ENCODE assay signal across 28 mouse cellular contexts in the genomic region with DNA sequence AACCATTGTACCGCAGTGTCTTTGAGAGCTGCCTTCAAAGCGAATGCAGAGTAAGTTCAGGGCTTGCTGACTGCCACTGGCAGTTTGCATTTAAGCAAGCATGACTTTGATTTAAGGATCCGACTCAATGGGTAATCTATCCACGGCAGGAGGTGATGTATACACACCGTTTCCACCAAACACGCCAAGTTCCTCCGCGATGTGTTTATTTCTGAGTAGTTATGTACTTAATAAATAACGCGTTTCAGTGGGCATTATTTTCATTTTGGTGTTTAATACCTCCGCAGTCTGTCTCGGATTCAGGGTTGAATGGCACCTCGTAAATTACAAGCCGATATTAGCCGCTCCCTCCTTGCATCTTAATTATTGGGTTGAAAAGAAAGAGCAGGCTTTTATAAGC.
A peak's percentile ranks its signal among the peaks of the same experiment; 100 is the strongest.
DNase-seq lines count a peak whose midpoint lies in the region; ATAC-seq lines count a peak whose summit lies in the region.
"Had no signal": no experiment of that assay in that cellular context is flagged by ENCODE, and none has a peak within 500 bp of the region (broad histone marks: within the 10 kb centered on the region; RNA-seq: fewer than 3 reads in every experiment).

No protein-coding gene starts in this region.

- ATAC-seq in hindbrain, embryonic 11.5 days (ENCODE audit: low FRiP score) = no peak
- ATAC-seq in neural tube, embryonic 12.5 days (ENCODE audit: low FRiP score, low read depth) = no peak
- ATAC-seq in neural tube, embryonic 15.5 days (ENCODE audit: low FRiP score) = no peak
- no peak for ATAC-seq in neural tube, embryonic 14.5 days (ENCODE audit: low read depth)
- ATAC-seq: intestine, postnatal 0 days had no signal

- H3K4me3 ChIP-seq in hindbrain, embryonic 10.5 days = no peak overlapping the region
- H3K4me3 ChIP-seq in hindbrain, embryonic 11.5 days (ENCODE audit: low read depth, low read length) = no peak overlapping the region
- H3K4me3 ChIP-seq in neural tube, embryonic 12.5 days = no peak overlapping the region
- no peak overlapping the region for H3K4me3 ChIP-seq in neural tube, embryonic 15.5 days (replicated peaks)
- no peak overlapping the region for H3K4me3 ChIP-seq in neural tube, embryonic 14.5 days (ENCODE audit: low read depth, low read length)
- H3K4me3 ChIP-seq: erythroblast, embryonic 14.5 days; forebrain, embryonic 12.5 days; gastrocnemius, adult 2 months; lung, embryonic 15.5 days; midbrain, embryonic 10.5 days; myocyte had no signal

- no peaks in the 10 kb centered on the region for H3K36me3 ChIP-seq in hindbrain, embryonic 10.5 days
- no peaks in the 10 kb centered on the region for H3K36me3 ChIP-seq in hindbrain, embryonic 11.5 days (ENCODE audit: control insufficient read depth, insufficient read depth, low read length)
- H3K36me3 ChIP-seq in neural tube, embryonic 12.5 days = no peaks in the 10 kb centered on the region
- no peaks in the 10 kb centered on the region for H3K36me3 ChIP-seq in neural tube, embryonic 15.5 days
- H3K36me3 ChIP-seq in neural tube, embryonic 14.5 days (ENCODE audit: control insufficient read depth, insufficient read depth, low read length) = no peaks in the 10 kb centered on the region
- H3K36me3 ChIP-seq: forebrain, embryonic 12.5 days; lung, embryonic 15.5 days; midbrain, embryonic 10.5 days had no signal

- DNase-seq in hindbrain, embryonic 10.5 days (ENCODE audit: low spot score) = no peak
- no peak for DNase-seq in hindbrain, embryonic 11.5 days (ENCODE audit: low spot score)
- DNase-seq in forelimb bud, embryonic 11.5 days (ENCODE audit: low read depth, low spot score) = peak; percentile 76
- no peak for DNase-seq in thymus, postnatal 0 days (ENCODE audit: low spot score)
- DNase-seq: adrenal gland, postnatal 36 days; cerebellum, adult 8-10 months; cerebellum, postnatal 25 days; gastrocnemius, adult 2 months; gastrocnemius, postnatal 36 days; heart, adult 18-20 months; heart, postnatal 4 days; kidney, adult 9 months; kidney, postnatal 25 days; left cerebral cortex, postnatal 4 days; right cerebral cortex, adult 18-20 months; spleen, adult 18-20 months; thymus, postnatal 36 days had no signal

- peak overlapping the region; percentile 16; the same call in 1 of the 2 replicates for H3K27ac ChIP-seq in hindbrain, embryonic 10.5 days
- H3K27ac ChIP-seq in hindbrain, embryonic 11.5 days (ENCODE audit: low read depth, low read length) = no peak overlapping the region
- no peak overlapping the region for H3K27ac ChIP-seq in neural tube, embryonic 12.5 days
- H3K27ac ChIP-seq in neural tube, embryonic 15.5 days (replicated peaks) = no peak overlapping the region
- H3K27ac ChIP-seq in neural tube, embryonic 14.5 days (ENCODE audit: low read depth, low read length) = no peak overlapping the region
- H3K27ac ChIP-seq: forebrain, embryonic 12.5 days; gastrocnemius, adult 2 months; lung, embryonic 15.5 days; midbrain, embryonic 10.5 days had no signal

- no peak overlapping the region for H3K4me2 ChIP-seq in hindbrain, embryonic 11.5 days (replicated peaks; ENCODE audit: low read depth, low read length)
- H3K4me2 ChIP-seq in neural tube, embryonic 12.5 days (replicated peaks) = peak overlapping the region; percentile 37; the same call in 1 of the 2 replicates
- no peak overlapping the region for H3K4me2 ChIP-seq in neural tube, embryonic 15.5 days
- peak overlapping the region; percentile 12; the same call in 1 of the 2 replicates for H3K4me2 ChIP-seq in neural tube, embryonic 14.5 days (ENCODE audit: low read depth, low read length)
- H3K4me2 ChIP-seq: forebrain, embryonic 12.5 days; heart, embryonic 11.5 days; liver, embryonic 11.5 days; lung, embryonic 15.5 days had no signal

- WGBS in hindbrain, embryonic 10.5 days = 55% methylated on average over 15 of the region's 15 CpGs
- WGBS in hindbrain, embryonic 11.5 days = 58% methylated on average over 15 of the region's 15 CpGs
- WGBS in neural tube, embryonic 12.5 days = 14% methylated on average over 15 of the region's 15 CpGs
- WGBS in neural tube, embryonic 15.5 days = 16% methylated on average over 15 of the region's 15 CpGs
- 9% methylated on average over 15 of the region's 15 CpGs for WGBS in neural tube, embryonic 14.5 days

- H3K9me3 ChIP-seq in hindbrain, embryonic 10.5 days = no peaks in the 10 kb centered on the region
- no peaks in the 10 kb centered on the region for H3K9me3 ChIP-seq in hindbrain, embryonic 11.5 days (ENCODE audit: control insufficient read depth, low read length)
- no peaks in the 10 kb centered on the region for H3K9me3 ChIP-seq in neural tube, embryonic 12.5 days
- no peaks in the 10 kb centered on the region for H3K9me3 ChIP-seq in neural tube, embryonic 15.5 days (replicated peaks)
- no peaks in the 10 kb centered on the region for H3K9me3 ChIP-seq in neural tube, embryonic 14.5 days (ENCODE audit: control insufficient read depth, low read length)
- H3K9me3 ChIP-seq: forebrain, embryonic 12.5 days; lung, embryonic 15.5 days; midbrain, embryonic 10.5 days had no signal

- no peak overlapping the region for H3K9ac ChIP-seq in hindbrain, embryonic 11.5 days (ENCODE audit: low read depth, low read length)
- H3K9ac ChIP-seq in neural tube, embryonic 12.5 days = no peak overlapping the region
- H3K9ac ChIP-seq in neural tube, embryonic 15.5 days (replicated peaks) = no peak overlapping the region
- H3K9ac ChIP-seq in neural tube, embryonic 14.5 days (replicated peaks; ENCODE audit: low read depth, low read length) = no peak overlapping the region
- H3K9ac ChIP-seq: forebrain, embryonic 12.5 days; lung, embryonic 15.5 days had no signal

- peaks cover 24% of the 10 kb centered on the region for H3K4me1 ChIP-seq in hindbrain, embryonic 10.5 days (replicated peaks)
- peaks cover 3% of the 10 kb centered on the region; the same call in 1 of the 2 replicates for H3K4me1 ChIP-seq in hindbrain, embryonic 11.5 days (replicated peaks; ENCODE audit: control insufficient read depth, insufficient read depth, low read length)
- peaks cover 8% of the 10 kb centered on the region for H3K4me1 ChIP-seq in neural tube, embryonic 12.5 days
- H3K4me1 ChIP-seq in neural tube, embryonic 15.5 days = peaks cover 10% of the 10 kb centered on the region; the same call in 1 of the 2 replicates
- H3K4me1 ChIP-seq in neural tube, embryonic 14.5 days (ENCODE audit: control insufficient read depth, insufficient read depth, low read length) = 0 out of 2 replicates have a peak, but pooled peaks cover 6% of the 10 kb centered on the region
- H3K4me1 ChIP-seq: lung, embryonic 15.5 days had no signal

- peaks cover 34% of the 10 kb centered on the region for H3K27me3 ChIP-seq in hindbrain, embryonic 10.5 days (ENCODE audit: insufficient read depth, poor library complexity, severe bottlenecking)
- H3K27me3 ChIP-seq in hindbrain, embryonic 11.5 days (ENCODE audit: control insufficient read depth, insufficient read depth, low read length) = no peaks in the 10 kb centered on the region
- H3K27me3 ChIP-seq in neural tube, embryonic 12.5 days (replicated peaks) = peaks cover 5% of the 10 kb centered on the region; the same call in 1 of the 2 replicates
- H3K27me3 ChIP-seq in neural tube, embryonic 15.5 days (replicated peaks) = peaks cover 67% of the 10 kb centered on the region
- H3K27me3 ChIP-seq in neural tube, embryonic 14.5 days (ENCODE audit: control insufficient read depth, insufficient read depth, low read length) = peaks cover 8% of the 10 kb centered on the region; the same call in 1 of the 2 replicates

Comparison
In these comparisons a context has a peak if more than half of its experiments do, and no peak if none do; other contexts are left out.
1. H3K4me2 ChIP-seq: peak in neural tube, embryonic 12.5 days (single experiment) and neural tube, embryonic 14.5 days (single experiment); none in hindbrain, embryonic 11.5 days (single experiment) and neural tube, embryonic 15.5 days (single experiment).